Mouse (Mus musculus): ENCODE data around the gene Cdk6.

DNA sequence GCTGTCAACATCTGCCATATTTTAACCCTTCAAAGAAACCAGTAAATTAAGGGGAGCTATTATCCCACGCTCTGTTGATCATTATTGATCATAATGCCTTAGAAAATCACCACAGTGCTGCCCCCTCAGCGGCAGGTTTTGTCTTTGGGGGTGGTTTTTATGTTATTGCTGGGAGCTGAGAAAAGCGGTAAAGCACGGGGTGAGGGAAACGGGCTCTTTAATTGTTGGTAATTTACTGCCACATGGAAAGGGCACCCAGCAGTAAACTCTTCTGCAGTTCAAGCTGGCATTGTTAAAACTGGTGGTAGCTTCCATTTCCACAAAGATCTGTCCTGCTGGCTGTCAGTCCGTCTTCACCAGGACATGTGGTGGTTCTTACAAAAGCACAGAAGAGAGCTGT lies 64.2 kb downstream of the Cdk6 start:
- TF ChIP-seq CTCF (IDR thresholded peaks at IDR 0.05; ENCODE audit: borderline replicate concordance, extremely low read depth, insufficient read depth, insufficient read length) (no peak), POLR2A (IDR thresholded peaks at IDR 0.05; ENCODE audit: borderline replicate concordance, extremely low read depth, insufficient read depth, insufficient read length, poor library complexity, severe bottlenecking) (no peak)
